Mouse (Mus musculus): ENCODE measurements around the gene Ttc41.

Gene Ttc41

GRCm38 (mm10) chr10:86755816-86756502, 50.3 kb downstream of the Ttc41 start:
- no peak for DNase-seq (ENCODE audit: low spot score in 2 of 2)

GRCm38 (mm10) chr10:86757724-86758123, 52.1 kb downstream of the Ttc41 start:
- no peak for DNase-seq (ENCODE audit: low spot score in 2 of 2)

- DNase-seq (ENCODE audit: low spot score in 2 of 2): no peak
Observed at GRCm38 (mm10) chr10:86758211-86758610, 52.6 kb downstream of the Ttc41 start.

- no peak for DNase-seq (ENCODE audit: low spot score in 2 of 2)
Observed at GRCm38 (mm10) chr10:86761236-86761635, 55.6 kb downstream of the Ttc41 start.

GRCm38 (mm10) chr10:86761722-86762383, 56.2 kb downstream of the Ttc41 start:
- no peak for DNase-seq (ENCODE audit: low spot score in 2 of 2)

- no peak for DNase-seq (ENCODE audit: low spot score in 2 of 2)
Observed at GRCm38 (mm10) chr10:86762384-86762730, 56.7 kb downstream of the Ttc41 start.

GRCm38 (mm10) chr10:86763672-86764071, 58.1 kb downstream of the Ttc41 start, which contains the start of gene Gm49358:
Gene Gm49358 (plus strand): TSS chr10:86763972.
- DNase-seq (ENCODE audit: low spot score in 2 of 2): no peak

GRCm38 (mm10) chr10:86765344-86765966, 59.8 kb downstream of the Ttc41 start:
- DNase-seq (ENCODE audit: low spot score in 2 of 2): no peak

GRCm38 (mm10) chr10:86769216-86769615, 63.6 kb downstream of the Ttc41 start:
- DNase-seq (ENCODE audit: low spot score in 2 of 2): no peak

- DNase-seq (ENCODE audit: low spot score in 2 of 2): no peak
Observed at GRCm38 (mm10) chr10:86769797-86770196, 64.2 kb downstream of the Ttc41 start.

- no peak for DNase-seq (ENCODE audit: low spot score in 2 of 2)
Observed at GRCm38 (mm10) chr10:86771701-86772100, 66.1 kb downstream of the Ttc41 start.

- no peak for DNase-seq (ENCODE audit: low spot score in 2 of 2)
Observed at GRCm38 (mm10) chr10:86772231-86772631, 66.6 kb downstream of the Ttc41 start.

- no peak for DNase-seq (ENCODE audit: low spot score in 2 of 2)
Observed at GRCm38 (mm10) chr10:86773360-86773759, 67.7 kb downstream of the Ttc41 start.

- no peak for DNase-seq (ENCODE audit: low spot score in 2 of 2)
Observed at GRCm38 (mm10) chr10:86776281-86776680, 70.7 kb downstream of the Ttc41 start.

- DNase-seq (ENCODE audit: low spot score in 2 of 2): peak in 1 of 2 experiments; percentile 12
Observed at GRCm38 (mm10) chr10:86777614-86778319, 72.2 kb downstream of the Ttc41 start.

GRCm38 (mm10) chr10:86778398-86779116, 72.9 kb downstream of the Ttc41 start, which contains the start of gene Nt5dc3:
Gene Nt5dc3 (plus strand): TSS chr10:86779005.
- peak; percentile 90 to 94 for DNase-seq (ENCODE audit: low spot score in 2 of 2)

- DNase-seq (ENCODE audit: low spot score in 2 of 2): peak in 1 of 2 experiments; percentile 11
Observed at GRCm38 (mm10) chr10:86779117-86779755, 73.6 kb downstream of the Ttc41 start.

GRCm38 (mm10) chr10:86779816-86780500, 74.3 kb downstream of the Ttc41 start:
- DNase-seq (ENCODE audit: low spot score in 2 of 2): no peak

GRCm38 (mm10) chr10:86781641-86782040, 76.0 kb downstream of the Ttc41 start:
- DNase-seq (ENCODE audit: low spot score in 2 of 2): no peak

GRCm38 (mm10) chr10:86782656-86783055, 77.0 kb downstream of the Ttc41 start:
- no peak for DNase-seq (ENCODE audit: low spot score in 2 of 2)
